ENCODE assay signal across 16 mouse cellular contexts in the genomic region with DNA sequence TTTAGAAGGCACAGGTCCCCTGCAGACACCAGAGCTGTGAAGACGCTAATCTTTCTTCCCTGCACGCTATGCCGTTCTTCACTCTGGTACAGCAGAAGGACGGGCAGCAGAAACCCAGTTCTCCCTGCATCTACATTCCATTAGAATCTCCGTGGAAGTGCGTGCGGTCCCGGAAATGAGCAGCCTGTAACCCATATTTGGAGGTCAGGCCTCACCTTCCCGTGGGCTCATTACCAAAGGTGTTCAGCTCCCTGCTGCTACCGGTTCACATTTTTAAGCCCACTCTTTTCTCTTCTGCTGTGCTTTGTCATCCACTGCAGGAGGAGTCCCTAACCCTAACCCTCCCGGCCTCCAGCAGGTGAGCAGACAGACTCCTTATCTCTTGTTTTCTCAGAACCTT.
"Had no signal": no experiment of that assay in that cellular context is flagged by ENCODE, and none has a peak within 500 bp of the region (broad histone marks: within the 10 kb centered on the region; RNA-seq: fewer than 3 reads in every experiment).

No protein-coding gene starts in this region.

- H3K4me3 ChIP-seq: neural tube, embryonic 13.5 days; neural tube, embryonic 15.5 days; stomach, embryonic 15.5 days had no signal

- H3K27me3 ChIP-seq: neural tube, embryonic 13.5 days; stomach, embryonic 15.5 days had no signal

- H3K9me3 ChIP-seq: neural tube, embryonic 13.5 days; neural tube, embryonic 15.5 days; stomach, embryonic 15.5 days had no signal

- H3K4me2 ChIP-seq: neural tube, embryonic 13.5 days; neural tube, embryonic 15.5 days; stomach, embryonic 15.5 days had no signal

- H3K36me3 ChIP-seq: neural tube, embryonic 13.5 days; neural tube, embryonic 15.5 days; stomach, embryonic 15.5 days had no signal

- H3K27ac ChIP-seq: neural tube, embryonic 13.5 days; neural tube, embryonic 15.5 days; stomach, embryonic 15.5 days; stomach, postnatal 0 days had no signal

- H3K9ac ChIP-seq: neural tube, embryonic 13.5 days; neural tube, embryonic 15.5 days; stomach, embryonic 15.5 days had no signal

- DNase-seq: retina, postnatal 1 day; right cerebral cortex, adult 18-20 months; right cerebral cortex, postnatal 14 days; right cerebral cortex, postnatal 25 days; right cerebral cortex, postnatal 4 days; spleen, adult 18-20 months; thymus, adult 18-20 months; thymus, adult 2 months; thymus, postnatal 14 days; thymus, postnatal 25 days; thymus, postnatal 36 days; thymus, postnatal 4 days had no signal
